11 mouse cellular contexts compared by ENCODE assay signal in the genomic region with DNA sequence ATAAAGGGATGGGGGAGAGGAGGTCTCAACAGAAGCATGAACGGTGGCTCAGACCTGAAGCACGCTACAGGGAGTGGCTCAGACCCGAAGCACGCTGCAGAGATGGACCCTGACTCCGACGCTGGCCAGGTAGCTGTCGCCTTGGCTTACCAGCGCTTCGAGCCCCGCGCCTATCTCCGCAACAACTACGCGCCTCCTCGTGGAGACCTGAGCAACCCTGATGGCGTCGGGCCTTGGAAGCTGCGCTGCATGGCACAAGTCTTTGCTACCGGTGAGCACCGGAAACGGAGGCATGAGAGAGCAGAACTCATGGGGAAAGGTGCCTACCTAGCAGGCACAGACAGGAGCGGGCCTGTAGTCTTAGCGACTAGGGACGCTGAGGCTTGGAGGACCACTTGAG. TPM values are rescaled to one million over a fixed set of nuclear protein-coding genes. Genes with fewer than 3 reads are reported as not detected.
DNase-seq lines count a peak whose midpoint lies in the region; TF ChIP-seq lines count a peak whose summit lies in the region.
"Had no signal": no experiment of that assay in that cellular context is flagged by ENCODE, and none has a peak within 500 bp of the region (broad histone marks: within the 10 kb centered on the region; RNA-seq: fewer than 3 reads in every experiment).

No protein-coding gene starts in this region.

- no peak for TF ChIP-seq CTCF in layer of hippocampus, adult 2 months (conservative IDR thresholded peaks at IDR 0.05)

- H3K4me3 ChIP-seq in layer of hippocampus, adult 2 months, result no peak overlapping the region

- no peak overlapping the region for H3K27ac ChIP-seq in layer of hippocampus, adult 2 months

- peak; percentile 52 for DNase-seq in gastrocnemius, adult 18-20 months (ENCODE audit: low spot score)
- DNase-seq in gastrocnemius, adult 8-10 months (ENCODE audit: low spot score in 2 of 2), result no peak
- DNase-seq in retina, postnatal 1 day, result peak; percentile 15
- DNase-seq in retina, embryonic 14.5 days (ENCODE audit: low spot score), result no peak
- peak; percentile 34 for DNase-seq in induced T-regulatory cell, adult 2 months (ENCODE audit: low read depth)
- peak; percentile 48 for DNase-seq in testis, postnatal 10 days (ENCODE audit: low spot score)
- no peak for DNase-seq in layer of hippocampus, adult 8-10 months (ENCODE audit: low spot score in 2 of 2)
- DNase-seq in layer of hippocampus, adult 2 months (ENCODE audit: low spot score in 2 of 2), result no peak
- DNase-seq: right cerebral cortex, postnatal 14 days had no signal

RNA-seq across cellular contexts. Expression of a gene that starts 0.3 kb away (rescaled TPM):
- total RNA-seq in gastrocnemius, adult 18-20 months (2021), result 1 to 10 TPM; 1.2 to 8.2 TPM
- 1 to 10 TPM; 2.7 to 6.6 (median 3.8) TPM for total RNA-seq in gastrocnemius, adult 8-10 months (2022)
- total RNA-seq in layer of hippocampus, adult 8-10 months (2022), result 1 to 10 TPM in 2 of 4 experiments, under 1 TPM in 1, not detected in 1; 0.37 to 1.5 (median 1.3) TPM
- total RNA-seq in layer of hippocampus, adult 2 months (2021), result not detected
- total RNA-seq: CH12.LX; layer of hippocampus, postnatal 10 days had no signal

RNA-seq across cellular contexts. Expression of a gene that starts 3.0 kb away (rescaled TPM):
- total RNA-seq in gastrocnemius, adult 18-20 months (2021), result 1,000 to 10,000 TPM; 3,864 to 4,194 TPM
- 1,000 to 10,000 TPM; 3,817 to 5,138 (median 4,616) TPM for total RNA-seq in gastrocnemius, adult 8-10 months (2022)
- 10 to 100 TPM in 2 of 4 experiments, 1 to 10 TPM in 2; 1.2 to 15.3 (median 8.3) TPM for total RNA-seq in layer of hippocampus, adult 8-10 months (2022)
- 1 to 10 TPM in 1 of 2 experiments, under 1 TPM in 1; 0.92 to 1.0 TPM for total RNA-seq in layer of hippocampus, adult 2 months (2021)
- total RNA-seq: CH12.LX had no signal

RNA-seq across cellular contexts. Expression of a gene that starts 13.7 kb away (rescaled TPM):
- total RNA-seq in gastrocnemius, adult 18-20 months (2021), result 1 to 10 TPM; 2.3 to 3.7 TPM
- 1 to 10 TPM; 1.8 to 2.5 (median 2.2) TPM for total RNA-seq in gastrocnemius, adult 8-10 months (2022)
- total RNA-seq in layer of hippocampus, adult 8-10 months (2022), result 10 to 100 TPM in 2 of 4 experiments, 1 to 10 TPM in 2; 8.7 to 11.7 (median 9.6) TPM
- total RNA-seq in layer of hippocampus, adult 2 months (2021), result 10 to 100 TPM in 1 of 2 experiments, 1 to 10 TPM in 1; 9.1 to 10.3 TPM

RNA-seq across cellular contexts. Expression of a gene that starts 25.7 kb away (rescaled TPM):
- 1 to 10 TPM; 1.1 to 1.7 TPM for total RNA-seq in gastrocnemius, adult 18-20 months (2021)
- total RNA-seq in gastrocnemius, adult 8-10 months (2022), result 1 to 10 TPM; 1.3 to 1.5 (median 1.4) TPM
- 1 to 10 TPM; 2.1 to 3.5 (median 2.9) TPM for total RNA-seq in layer of hippocampus, adult 8-10 months (2022)
- 1 to 10 TPM; 1.9 to 2.8 TPM for total RNA-seq in layer of hippocampus, adult 2 months (2021)

RNA-seq across cellular contexts. Expression of a gene that starts 28.4 kb away (rescaled TPM):
- 10 to 100 TPM; 11.1 to 13.6 TPM for total RNA-seq in gastrocnemius, adult 18-20 months (2021)
- 10 to 100 TPM; 12.0 to 18.2 (median 13.9) TPM for total RNA-seq in gastrocnemius, adult 8-10 months (2022)
- 10 to 100 TPM; 35.5 to 41.0 (median 36.5) TPM for total RNA-seq in layer of hippocampus, adult 8-10 months (2022)
- 10 to 100 TPM; 32.9 to 35.5 TPM for total RNA-seq in layer of hippocampus, adult 2 months (2021)

Comparison
In these comparisons a context has a peak if more than half of its experiments do, and no peak if none do; other contexts are left out.
1. DNase-seq: peak in gastrocnemius, adult 18-20 months (single experiment), retina, postnatal 1 day (single experiment), induced T-regulatory cell, adult 2 months (single experiment) and testis, postnatal 10 days (single experiment); none in gastrocnemius, adult 8-10 months (0 of 2), retina, embryonic 14.5 days (single experiment), layer of hippocampus, adult 8-10 months (0 of 2) and layer of hippocampus, adult 2 months (0 of 2).
2. RNA of a gene that starts 3.0 kb away (total RNA-seq): 3,817 to 5,138 TPM in gastrocnemius, adult 8-10 months and 3,864 to 4,194 TPM in gastrocnemius, adult 18-20 months; 1.2 to 15.3 TPM in layer of hippocampus, adult 8-10 months and 0.92 to 1.0 TPM in layer of hippocampus, adult 2 months; every median in the first group is over 100 times any median in the second.